In genomic region chr2:45171520-45172173, GRCm38 (mm10) we compare ENCODE assay signal across 12 mouse cellular contexts. TPM values are rescaled to one million over a fixed set of nuclear protein-coding genes. Genes with fewer than 3 reads are reported as not detected.
DNase-seq lines count a peak whose midpoint lies in the region; ATAC-seq lines count a peak whose summit lies in the region.
"Had no signal": no experiment of that assay in that cellular context is flagged by ENCODE, and none has a peak within 500 bp of the region (broad histone marks: within the 10 kb centered on the region; RNA-seq: fewer than 3 reads in every experiment).

No protein-coding gene starts in this region.

- H3K4me3 ChIP-seq in heart, embryonic 12.5 days, result no peak overlapping the region
- H3K4me3 ChIP-seq: intestine, embryonic 15.5 days; stomach, embryonic 15.5 days had no signal

- H3K36me3 ChIP-seq in heart, embryonic 12.5 days, result no peaks in the 10 kb centered on the region
- H3K36me3 ChIP-seq: intestine, embryonic 15.5 days; stomach, embryonic 15.5 days had no signal

- H3K27me3 ChIP-seq in heart, embryonic 12.5 days (replicated peaks), result no peaks in the 10 kb centered on the region
- H3K27me3 ChIP-seq: intestine, embryonic 15.5 days; stomach, embryonic 15.5 days had no signal

- peaks cover 5% of the 10 kb centered on the region; the same call in 1 of the 2 replicates for H3K9me3 ChIP-seq in heart, embryonic 12.5 days (replicated peaks)
- H3K9me3 ChIP-seq: intestine, embryonic 15.5 days; stomach, embryonic 15.5 days had no signal

- no peak overlapping the region for H3K27ac ChIP-seq in heart, embryonic 12.5 days (ENCODE audit: poor library complexity, severe bottlenecking)
- H3K27ac ChIP-seq: intestine, embryonic 15.5 days; stomach, embryonic 15.5 days had no signal

- intact Hi-C loops in heart, postnatal 14 days (cut with DNase I), result no loop called here

- no peak for DNase-seq in heart, postnatal 14 days
- DNase-seq in MEL-GATA-1-ER (ENCODE audit: extremely low read depth, low read depth) (peak; percentile 93), liver (peak; percentile 66)
- DNase-seq in lung, postnatal 4 days, result peak; percentile 32 to 63
- no peak for DNase-seq in adrenal gland, postnatal 10 days
- no peak for DNase-seq in retina, postnatal 1 day
- DNase-seq: cerebellum, adult 11-12 months; gastrocnemius, postnatal 14 days had no signal

- H3K9ac ChIP-seq in heart, embryonic 12.5 days, result no peak overlapping the region
- H3K9ac ChIP-seq: intestine, embryonic 15.5 days; stomach, embryonic 15.5 days had no signal

- peak; percentile 77; the same call in 1 of the 2 replicates for ATAC-seq in heart, embryonic 12.5 days (ENCODE audit: insufficient number of reproducible peaks, low FRiP score)
- no peak for ATAC-seq in cerebellum, adult (ENCODE audit: insufficient number of reproducible peaks, low FRiP score, low TSS enrichment)
- ATAC-seq: intestine, embryonic 15.5 days had no signal

- H3K4me1 ChIP-seq in heart, embryonic 12.5 days (replicated peaks), result peaks cover 16% of the 10 kb centered on the region
- H3K4me1 ChIP-seq: intestine, embryonic 15.5 days; stomach, embryonic 15.5 days had no signal

- H3K4me2 ChIP-seq in heart, embryonic 12.5 days, result peak overlapping the region; percentile 39
- H3K4me2 ChIP-seq: intestine, embryonic 15.5 days; stomach, embryonic 15.5 days had no signal

- WGBS in heart, embryonic 12.5 days, result 20% methylated on average over 12 of the region's 12 CpGs

RNA-seq across cellular contexts. Expression of gene Zeb2, which starts 54.5 kb away (rescaled TPM):
- 28.0 and 29.6 TPM in 2 replicates for polyA plus RNA-seq in heart, embryonic 12.5 days (2016; fragmentation: Nextera tagmentation; extraction: Ambion mirVana)
- total RNA-seq in heart, postnatal 14 days (2021), result 10 to 100 TPM; 51.3 to 58.5 TPM
- 100 to 1,000 TPM; 129 to 138 TPM for total RNA-seq in adrenal gland, postnatal 10 days (2021)

Comparison
In these comparisons a context has a peak if more than half of its experiments do, and no peak if none do; other contexts are left out.
1. DNase-seq: peak in MEL-GATA-1-ER (single experiment), liver (single experiment) and lung, postnatal 4 days (2 of 2); none in heart, postnatal 14 days (0 of 2), adrenal gland, postnatal 10 days (single experiment) and retina, postnatal 1 day (single experiment).